Mouse (Mus musculus): ENCODE measurements around the gene Klhl29.

DNA sequence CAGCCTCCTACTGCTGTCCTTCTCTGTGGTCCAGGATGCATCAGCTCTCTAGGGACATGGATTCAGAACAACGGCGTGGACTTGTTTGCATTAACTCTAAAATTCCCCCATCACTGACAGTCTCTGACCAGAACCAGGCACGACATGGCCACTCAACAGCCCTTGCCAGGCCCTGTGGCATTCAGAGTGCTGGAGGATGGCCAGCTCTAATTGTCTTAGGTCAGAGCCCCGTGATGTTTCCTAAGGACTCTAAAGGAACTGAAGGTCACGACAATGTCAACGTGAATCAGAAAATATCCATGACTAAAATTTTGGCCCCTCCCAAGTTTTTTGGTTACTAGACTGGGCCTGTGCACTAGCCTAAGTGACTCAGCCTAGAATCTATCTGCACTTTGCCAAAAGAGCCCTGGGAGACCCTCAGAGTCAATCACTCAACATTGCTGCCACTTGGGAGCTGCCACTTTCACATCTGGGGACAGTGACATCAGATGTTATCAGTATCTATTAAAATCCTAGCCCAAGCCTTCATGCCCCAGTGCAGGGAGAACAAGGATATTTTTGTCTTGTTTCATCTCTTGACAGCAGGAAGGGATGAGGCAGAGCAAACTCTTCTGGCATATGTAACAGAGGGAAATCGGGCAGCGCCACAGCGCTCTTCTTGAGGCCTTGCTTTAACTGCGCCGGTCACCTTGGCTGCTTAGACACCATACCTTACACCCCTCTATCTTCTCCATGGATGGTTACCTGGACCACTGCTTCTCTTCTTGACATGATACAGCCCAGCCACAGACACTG is 24.8 kb downstream of the Klhl29 start:
- TF ChIP-seq CTCF (IDR thresholded peaks at IDR 0.05; ENCODE audit: low read depth) (no peak), EP300 (optimal IDR thresholded peaks at IDR 0.05) (no peak)
